Mouse (Mus musculus) gastrocnemius, postnatal 25 days (tissue): ENCODE measurements around the gene Arrb2. TPM values are rescaled to one million over a fixed set of nuclear protein-coding genes. Genes with fewer than 3 reads are reported as not detected.
"Not testable (repeated sequence)": the region's sequence is repeated elsewhere in the genome, so short reads cannot be mapped to it uniquely, and the experiment has no call there.

Experiments used
- DNase-seq: peaks from one replicate; pipeline ENCODE4 v3.0.0; 2022
- long read RNA-seq, 2 experiments: library from polyadenylated mRNA; stranded (forward); transcript quantifications; one replicate each; pipeline ENCODE4 v2.0.0; 2021
- total RNA-seq, 2 experiments: library from RNA; stranded (reverse); gene quantifications; 1 replicate in 1 of 2; 2 replicates in 1 of 2; pipeline ENCODE4 v1.2.3; 2021

Arrb2 gene
- 1 to 10 TPM; 7.5 to 9.0 TPM for total RNA-seq
- long read RNA-seq, experiment 1, partial matches to known transcripts = 0 of 3 reads
- long read RNA-seq, experiment 1, other reads (novel, unspliced or antisense) = 2 of 3 reads
- long read RNA-seq, experiment 2, partial matches to known transcripts = 0 of 2 reads
- long read RNA-seq, experiment 2, other reads (novel, unspliced or antisense) = 1 of 2 reads

DNA sequence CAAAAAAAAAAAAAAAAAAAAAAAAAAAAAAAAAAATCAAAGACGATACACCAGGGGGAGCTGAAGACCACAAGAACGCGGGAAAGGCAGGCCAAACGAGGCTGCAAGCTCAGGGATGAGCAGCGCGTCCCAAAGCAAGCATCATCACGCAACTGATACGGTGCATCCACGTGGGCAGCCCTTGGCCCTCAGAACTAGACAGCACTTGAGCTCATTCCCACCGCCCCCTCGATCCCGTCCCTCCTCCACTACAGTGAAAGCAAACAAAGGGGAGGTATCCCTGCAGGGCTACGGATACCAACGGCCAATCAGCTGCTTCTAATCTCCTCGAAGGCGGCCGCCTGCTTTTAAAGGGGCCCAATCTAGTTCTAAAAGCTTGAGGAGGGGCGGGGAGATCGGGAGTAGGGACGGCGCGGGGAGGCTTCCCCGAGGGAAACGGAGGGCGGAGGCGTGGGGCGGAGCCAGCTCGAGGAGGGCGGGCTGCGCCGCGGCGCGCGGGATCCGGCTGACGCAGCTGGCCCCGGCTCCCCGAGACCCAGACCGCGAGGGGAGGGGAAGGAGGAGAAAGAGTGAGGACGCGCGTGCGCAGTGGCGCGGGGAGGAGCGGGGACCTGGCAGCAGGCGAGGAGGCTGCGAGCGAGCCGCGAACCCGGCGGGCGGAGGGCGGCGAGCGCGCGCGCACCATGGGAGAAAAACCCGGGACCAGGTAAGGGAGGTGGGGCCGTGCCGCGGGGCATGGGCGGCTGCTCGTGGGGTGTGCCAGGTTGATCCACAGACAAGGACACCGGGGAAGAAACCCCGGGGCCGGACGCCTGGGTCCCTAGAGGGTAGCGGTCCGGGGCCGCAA is at the start of gene Arrb2:
TSS of gene Arrb2 (plus strand) at position 588 of the 847 bp plus-strand sequence.
- peak; percentile 98 for DNase-seq

DNA sequence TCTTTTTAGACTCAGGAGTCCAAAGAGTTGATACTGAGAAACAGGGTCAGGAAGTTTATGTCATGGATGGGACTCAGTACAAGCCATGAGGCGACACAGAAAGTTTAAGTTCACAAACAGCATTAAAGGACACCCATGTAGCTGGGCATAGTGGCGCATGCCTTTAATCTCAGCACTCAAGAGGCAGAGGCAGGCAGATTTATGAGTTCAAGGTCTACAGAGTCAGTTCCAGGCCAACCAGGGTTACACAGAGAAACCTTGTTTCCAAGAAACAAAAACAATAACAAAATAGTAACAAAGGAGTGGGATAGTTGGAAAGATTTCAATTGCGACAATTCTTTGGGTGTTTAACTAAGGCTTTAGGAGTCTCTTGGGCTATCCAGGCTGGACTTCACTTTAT is 48.3 kb upstream of the Arrb2 start:
- no peak for DNase-seq

DNA sequence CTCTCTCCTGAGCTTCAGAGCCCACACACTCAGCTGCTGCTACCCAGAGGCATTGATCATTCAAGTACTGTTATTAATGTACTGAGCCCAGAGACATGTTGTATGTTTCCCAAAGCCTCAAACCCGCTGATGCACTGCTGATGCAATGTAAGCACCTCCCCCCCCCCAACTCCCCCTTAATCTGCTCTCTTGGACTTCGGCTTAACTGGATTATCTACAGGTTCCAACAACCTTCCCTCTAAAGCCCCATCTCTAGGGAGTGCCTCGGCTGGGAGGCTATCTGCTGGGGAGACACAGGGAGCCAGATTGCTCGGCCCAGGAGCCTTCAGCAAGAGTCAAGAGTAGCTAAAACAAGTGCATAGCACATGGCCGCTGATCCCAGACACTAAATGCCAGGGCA is 45.0 kb upstream of the Arrb2 start:
- DNase-seq = no peak

DNA sequence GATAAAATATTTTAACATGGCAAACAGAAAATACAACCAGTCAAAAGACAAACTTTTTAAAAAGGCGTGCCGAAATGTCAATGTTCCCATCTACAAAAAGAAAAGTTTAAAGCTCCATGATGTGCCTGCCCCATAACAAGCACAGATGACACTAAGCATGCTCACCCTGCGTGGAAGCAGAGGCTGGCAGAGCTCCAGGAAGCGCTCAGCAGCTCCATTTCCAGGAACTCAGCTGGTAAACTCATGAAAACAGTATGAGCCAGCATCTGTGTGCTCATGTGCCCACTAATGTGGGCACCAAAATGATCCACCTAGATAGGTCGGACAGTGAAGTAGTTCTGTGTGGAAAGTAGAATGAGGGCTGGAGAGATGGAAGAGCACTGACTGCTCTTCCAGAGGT is 43.0 kb upstream of the Arrb2 start:
- no peak for DNase-seq

DNA sequence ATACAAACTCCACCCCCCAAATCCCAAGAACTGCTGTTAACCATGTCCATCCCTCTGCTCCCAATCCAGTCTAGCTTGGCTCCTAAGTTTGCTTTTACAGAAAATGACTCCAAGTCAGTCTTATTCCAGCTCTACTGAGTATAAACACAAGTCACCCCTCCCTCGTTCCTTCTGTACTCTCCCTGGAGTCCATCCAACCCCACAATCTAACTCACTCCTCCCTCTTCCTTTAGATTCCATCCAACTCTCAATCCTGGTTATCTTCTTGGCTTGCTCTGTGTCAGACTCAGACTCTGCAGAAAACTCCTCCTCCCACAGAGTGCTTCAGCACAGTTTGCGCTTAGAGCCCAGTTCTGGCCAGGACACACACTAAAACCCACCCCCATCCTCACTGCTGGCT is 28.8 kb upstream of the Arrb2 start:
- no peak for DNase-seq

DNA sequence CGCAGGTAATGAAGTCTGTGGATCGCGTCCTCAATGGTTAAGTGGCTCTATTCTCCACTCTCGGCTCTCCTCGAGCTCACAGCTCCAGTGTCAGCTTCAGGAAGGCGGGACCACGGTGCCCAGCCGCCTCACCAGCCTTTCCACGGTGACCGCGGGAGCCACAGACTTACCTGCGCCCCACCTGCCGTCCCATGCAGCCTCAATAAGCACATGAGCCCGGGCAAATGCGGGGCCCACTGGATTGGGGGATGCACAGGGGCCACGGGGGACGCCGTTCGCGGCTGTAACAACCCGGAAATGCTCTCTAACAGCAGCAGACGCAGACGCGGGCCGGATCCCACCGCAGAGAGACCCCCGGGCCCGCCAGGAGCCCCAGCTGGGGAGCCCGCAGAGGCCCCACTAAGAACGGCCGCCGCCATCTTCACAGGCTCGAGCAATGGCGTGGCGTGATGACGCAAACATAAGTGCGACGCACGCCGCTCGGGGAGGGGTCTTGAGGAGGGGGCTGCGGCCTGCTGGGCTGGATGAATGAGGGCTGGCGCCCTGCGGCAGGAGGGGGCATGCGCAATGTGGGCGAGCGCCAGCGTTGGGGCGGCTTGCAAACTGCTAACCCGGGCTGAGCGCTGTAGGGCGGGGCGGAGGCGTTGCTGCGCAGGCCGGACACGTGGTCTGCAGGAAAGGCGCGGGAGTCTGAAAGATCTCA is 22.7 kb upstream of the Arrb2 start, which contains the start of gene Pelp1:
TSS of gene Pelp1 (minus strand) at position 438 of the 703 bp plus-strand sequence.
- DNase-seq = peak; percentile 81

DNA sequence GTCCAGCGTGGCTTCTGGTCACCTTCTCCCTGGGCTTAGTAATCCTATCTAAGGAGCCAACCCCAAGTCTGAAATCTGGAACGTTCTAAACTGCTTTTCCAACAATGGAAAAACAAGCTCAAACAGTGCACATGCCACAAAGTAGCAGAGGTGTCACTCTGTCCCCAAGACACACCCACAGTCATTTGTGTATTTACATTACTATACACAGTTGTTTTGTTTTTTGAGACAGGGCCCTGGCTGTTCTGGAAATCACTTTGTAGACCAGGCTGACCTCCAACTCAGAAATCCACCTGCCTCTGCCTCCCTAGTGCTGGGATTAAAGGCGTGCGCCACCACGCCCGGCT is 22.2 kb upstream of the Arrb2 start:
- DNase-seq = no peak

DNA sequence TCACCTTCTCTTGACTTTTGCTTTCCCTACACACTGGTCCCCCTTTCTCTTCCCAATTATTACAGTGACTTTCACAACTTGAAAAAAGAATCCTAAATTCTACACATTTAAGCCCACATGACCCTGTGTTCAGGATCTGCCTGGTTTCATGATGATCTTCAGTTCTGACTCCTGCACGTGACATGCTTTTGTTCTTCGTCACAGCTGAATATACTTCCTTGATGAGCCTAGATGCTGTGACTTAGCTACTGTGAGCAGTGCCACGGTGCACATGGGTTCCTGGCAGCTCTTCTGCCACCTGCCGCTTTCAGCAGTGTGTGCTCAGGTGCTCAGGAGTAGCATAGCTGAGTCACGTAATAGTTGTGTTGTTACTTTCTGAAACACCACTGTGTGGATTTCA is 19.8 kb upstream of the Arrb2 start:
- no peak for DNase-seq

DNA sequence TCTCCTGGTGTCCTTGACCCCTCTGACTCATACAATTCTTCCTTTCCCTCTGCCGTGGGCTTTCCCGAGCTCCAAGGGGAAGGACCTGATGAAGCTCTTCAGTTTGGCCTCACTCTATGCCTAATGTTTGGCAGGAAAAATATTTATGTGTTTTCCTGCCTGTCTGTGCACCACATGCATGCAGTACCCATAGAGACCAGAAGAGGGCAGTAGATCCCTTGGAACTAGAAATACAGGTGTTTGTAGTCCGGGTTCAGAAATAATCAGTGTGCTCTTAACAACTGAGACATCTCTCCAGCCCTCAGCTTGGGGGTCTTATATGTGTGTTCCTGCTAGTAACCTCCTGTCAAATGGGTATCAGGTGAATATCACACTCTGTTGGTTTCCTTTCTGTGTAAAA is 18.5 kb upstream of the Arrb2 start:
- peak; percentile 33 for DNase-seq

DNA sequence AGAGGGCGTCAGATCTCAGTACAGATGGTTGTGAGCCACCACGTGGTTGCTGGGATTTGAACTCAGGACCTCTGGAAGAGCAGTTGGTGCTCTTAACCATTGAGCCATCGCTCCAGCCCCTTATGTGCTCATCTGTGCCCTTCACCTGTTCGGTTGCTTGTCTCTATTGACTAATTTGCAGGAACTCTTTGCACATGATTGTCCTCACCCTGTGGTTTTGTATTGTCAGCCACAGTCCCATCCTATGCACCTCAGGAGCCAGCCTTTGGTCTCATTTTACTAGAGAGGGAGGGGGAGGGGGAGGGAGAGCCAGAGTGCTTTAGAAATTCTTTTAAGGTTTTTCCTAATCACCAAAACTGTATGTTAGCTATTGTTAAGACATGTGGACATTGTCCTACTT is 14.2 kb upstream of the Arrb2 start:
- no peak for DNase-seq

DNA sequence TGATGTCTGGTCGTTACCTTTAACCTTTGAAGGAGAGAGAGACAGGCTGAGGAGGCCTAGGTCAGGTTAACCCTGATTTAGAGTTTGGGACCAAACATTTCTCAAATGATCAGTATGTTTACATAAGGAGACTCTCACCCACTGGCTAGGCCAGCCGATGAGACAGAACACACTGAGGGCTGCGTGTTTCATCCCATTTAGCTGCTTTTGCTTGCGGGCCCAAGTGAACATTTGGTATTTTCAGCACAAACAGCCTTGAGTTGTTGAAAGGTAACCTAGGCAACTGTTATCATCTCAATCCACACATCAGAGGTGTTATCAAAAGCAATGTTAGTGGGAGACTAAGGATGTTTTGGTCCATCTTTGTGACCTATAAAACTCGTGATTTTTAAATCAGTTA is 12.9 kb upstream of the Arrb2 start:
- DNase-seq = no peak

DNA sequence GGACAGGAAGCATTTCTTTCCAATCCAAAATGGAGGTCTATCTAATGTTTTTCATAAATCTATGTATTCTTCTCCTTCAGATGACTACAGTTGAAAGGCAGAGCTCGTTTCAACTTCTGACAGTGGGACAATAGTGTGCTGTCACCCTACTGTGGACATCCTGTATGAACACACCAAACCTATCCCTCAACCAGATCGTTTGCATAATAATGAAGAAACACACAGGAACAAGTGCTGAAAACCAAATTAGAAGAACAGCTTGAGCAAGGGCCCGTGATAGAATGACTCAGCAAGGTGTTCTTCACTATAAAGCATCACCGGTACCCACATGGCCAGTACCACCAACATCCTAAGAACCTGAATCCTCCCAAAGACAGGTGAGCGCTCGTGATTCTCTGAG is 5.8 kb upstream of the Arrb2 start:
- DNase-seq = not testable (repeated sequence)

DNA sequence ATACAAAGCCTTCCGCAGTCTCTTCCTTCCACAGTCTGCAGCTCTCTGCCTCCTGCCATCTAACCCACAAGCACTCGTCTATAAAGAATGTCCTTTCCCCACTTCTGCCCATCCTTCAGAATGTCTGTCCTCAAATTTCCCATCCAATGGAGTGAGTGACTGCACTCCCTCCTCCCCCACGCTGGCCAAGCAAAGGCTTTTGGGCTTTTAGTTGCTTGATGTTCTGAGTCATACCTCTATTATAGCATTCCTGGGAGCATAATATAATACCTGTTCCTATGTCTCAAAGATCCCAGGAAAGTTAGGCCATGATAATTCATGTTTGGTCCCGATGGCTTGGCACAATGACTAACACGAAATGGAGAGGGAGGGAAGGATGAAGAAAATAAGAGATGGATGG is 861 bp upstream of the Arrb2 start:
- DNase-seq = no peak

DNA sequence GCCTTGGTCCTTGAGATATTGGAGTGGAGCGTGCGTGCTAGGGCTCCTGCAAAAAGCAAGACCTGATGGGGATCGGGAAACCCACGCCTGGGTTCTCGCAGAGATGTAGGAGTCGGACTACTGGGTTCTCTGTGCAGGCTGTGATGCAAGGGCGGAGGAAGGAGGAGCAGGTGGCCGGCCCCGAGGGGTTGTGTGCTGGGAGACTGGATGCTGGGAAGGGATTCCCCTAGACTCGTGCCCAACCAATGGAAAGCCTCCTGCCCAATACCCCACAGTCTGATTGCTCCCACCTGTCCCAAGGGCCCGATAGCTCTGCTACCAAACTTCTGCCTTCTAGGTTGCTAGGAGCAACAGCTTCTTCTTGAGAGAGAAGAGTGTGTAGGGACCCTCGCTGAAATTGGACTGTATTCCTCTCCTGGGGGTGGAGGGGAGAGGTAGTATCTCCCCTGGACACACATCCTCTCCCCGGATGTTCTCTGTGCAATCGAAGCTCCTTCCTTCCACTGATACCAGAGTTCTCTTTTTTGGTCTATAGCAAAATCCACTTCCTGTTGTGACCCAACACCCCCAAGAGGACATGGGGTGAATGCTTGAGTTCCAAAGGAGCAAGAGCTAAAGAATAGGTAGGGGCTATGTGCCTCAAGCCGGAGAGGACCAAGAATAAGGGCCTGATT is 597 bp downstream of the Arrb2 start:
- DNase-seq = no peak

DNA sequence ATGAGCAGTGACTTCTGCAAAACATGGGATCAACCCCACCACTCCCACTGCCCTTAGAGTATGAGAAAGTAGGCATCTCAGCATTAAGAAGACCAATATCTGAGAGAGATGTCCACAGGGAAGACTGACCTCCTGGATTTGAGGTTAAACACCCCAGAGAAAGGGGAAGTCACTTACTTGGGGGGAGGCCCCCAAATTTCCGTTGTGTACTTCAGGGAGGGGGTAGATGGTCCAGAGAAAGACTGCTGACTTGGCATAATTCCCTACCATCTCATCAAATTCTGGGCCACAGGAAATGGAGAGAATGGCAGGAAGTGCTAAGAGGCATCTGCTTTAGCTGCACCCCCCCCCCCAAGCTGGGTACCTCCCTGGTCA is 1.1 kb downstream of the Arrb2 start:
- no peak for DNase-seq

DNA sequence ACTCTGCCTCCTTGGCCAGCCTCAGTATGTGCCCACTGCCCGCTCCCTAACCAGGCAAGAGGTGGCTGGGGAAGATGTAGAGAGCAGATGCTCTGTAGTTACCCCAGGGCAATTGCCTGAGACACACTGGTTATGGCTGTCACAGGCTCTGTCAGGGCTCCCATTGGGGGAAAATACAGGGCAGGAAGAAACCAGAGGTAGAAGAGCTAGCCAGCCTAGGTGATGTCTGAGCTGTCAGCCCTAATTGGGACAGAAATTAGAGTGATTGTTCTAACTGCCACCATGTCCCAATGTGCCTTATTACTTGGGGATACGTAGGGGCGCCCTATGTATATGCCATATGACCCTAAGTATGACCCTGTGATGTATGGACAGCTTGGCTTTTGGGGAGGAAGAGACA is 1.5 kb downstream of the Arrb2 start:
- DNase-seq = no peak

DNA sequence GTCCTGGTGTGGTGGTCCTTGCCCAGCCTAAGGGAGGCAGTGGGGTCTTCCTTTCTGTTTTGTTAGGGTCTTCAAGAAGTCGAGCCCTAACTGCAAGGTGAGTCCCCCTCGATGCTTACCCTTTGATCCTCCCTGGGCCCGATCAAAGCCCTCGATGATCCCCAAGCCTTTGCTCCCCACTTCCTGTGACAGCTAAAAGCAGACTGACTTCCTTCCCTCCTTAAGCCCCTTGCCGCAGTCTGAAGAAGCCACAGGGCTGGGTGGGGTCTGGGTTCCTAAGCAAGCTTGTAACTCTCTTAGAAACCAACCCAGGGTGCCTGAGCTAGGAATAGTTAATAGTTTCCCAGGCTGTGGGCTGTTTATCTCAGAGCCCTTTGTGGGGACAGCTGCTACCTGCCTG is 3.0 kb downstream of the Arrb2 start:
- no peak for DNase-seq

DNA sequence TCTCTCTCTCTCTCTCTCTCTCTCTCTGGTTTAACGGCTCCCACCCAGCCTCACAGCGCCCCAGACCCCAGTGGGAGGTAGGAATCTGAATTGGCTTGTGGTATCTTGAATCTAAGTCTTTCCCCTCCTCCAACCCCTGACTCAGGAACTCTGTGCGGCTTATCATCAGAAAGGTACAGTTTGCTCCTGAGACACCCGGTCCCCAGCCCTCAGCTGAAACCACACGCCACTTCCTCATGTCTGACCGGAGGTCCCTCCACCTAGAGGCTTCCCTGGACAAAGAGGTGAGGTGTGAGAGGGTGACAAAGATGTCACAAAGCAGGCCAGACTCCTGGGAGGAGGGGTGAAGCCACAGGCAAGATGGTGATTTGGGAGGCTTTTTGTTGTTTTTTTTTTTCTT is 5.0 kb downstream of the Arrb2 start:
- DNase-seq = no peak

DNA sequence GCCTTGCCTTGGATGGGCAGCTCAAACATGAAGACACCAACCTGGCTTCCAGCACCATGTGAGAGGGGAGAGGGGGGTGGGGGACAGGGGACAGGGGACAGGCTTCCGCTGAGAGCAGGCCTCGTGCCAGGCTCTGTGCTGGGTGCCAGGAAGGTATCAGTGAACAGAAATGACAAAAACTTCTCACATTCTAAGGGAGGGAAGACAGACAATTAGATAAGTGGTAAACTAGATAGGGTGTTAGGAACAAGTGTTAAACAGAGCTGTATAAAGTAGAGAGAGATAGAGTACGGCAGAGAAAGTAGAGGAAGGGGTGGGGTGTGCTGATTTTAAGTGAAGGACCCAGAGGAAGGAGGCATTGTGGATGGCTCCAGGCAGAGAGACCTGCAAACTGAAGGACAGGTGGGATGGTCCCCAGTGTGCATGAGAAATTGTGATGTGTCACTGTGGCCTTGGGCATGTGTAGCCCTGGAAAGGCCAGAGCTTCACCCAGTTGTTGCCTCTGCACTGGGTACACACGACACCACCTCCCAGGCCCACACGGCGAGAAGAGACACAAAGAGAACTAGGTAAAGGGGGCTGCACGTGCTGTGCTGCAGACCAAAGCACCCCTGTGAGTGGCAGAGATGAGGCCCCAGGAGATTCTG is 6.4 kb downstream of the Arrb2 start:
- DNase-seq = no peak

DNA sequence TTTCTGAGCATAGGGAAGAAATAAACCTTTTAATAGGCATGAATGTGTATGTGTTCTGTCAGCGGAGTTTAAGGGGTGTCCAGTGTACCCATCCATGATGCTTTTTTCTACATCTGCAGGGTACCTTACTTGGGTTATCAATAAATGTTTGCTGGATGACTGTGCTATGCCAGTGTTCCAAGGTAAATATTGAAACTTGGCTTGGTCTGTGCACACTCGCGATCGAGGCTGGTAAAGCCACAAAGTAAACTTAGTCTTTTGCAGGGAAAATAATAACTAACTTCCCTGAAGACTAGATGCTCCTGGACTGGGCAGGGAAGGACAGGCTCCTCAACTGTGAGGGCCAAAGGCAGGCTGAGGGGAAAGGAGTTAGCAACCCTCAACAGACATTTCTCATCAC is 8.2 kb downstream of the Arrb2 start:
- no peak for DNase-seq

DNA sequence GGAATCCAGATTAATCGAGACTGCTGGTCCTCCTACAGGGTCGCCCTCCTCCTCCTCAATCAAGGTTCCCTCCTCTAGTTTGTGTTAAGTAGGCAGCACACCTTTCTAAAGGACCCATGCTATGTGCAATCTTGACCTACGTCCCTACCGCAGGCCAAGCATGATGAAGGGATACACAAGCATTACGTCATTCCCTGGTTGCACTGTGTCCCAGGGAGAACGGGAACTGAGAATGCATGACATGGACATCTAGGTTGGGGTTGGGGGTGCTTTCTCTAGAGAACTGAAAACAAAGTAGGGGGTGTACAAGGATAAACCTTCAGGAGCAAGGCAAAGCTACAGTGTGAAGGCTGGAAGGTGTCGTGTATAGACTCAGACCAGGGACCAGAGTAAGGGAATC is 9.4 kb downstream of the Arrb2 start:
- DNase-seq = no peak

DNA sequence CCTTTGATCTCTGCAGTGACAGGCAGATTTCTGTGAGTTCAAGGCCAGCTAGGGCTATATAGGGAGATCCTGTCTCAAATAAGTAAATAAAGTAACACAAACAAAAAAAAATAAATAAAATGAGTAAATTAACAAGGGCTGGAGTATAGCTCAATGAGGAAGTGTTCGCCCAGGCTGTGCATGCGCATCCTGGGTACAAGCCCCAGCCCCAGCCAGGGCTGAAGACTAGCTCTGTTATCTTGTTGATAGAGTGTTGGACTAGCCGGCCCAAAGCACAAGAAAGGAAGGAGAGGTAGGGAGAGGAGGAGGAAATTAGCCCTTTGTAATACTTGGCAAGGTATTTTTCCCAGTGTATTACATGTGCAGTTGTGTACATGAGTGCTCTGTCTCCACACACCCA is 11.5 kb downstream of the Arrb2 start:
- DNase-seq = no peak
